Comparison of ENCODE assay signal across 16 mouse cellular contexts in the genomic region with DNA sequence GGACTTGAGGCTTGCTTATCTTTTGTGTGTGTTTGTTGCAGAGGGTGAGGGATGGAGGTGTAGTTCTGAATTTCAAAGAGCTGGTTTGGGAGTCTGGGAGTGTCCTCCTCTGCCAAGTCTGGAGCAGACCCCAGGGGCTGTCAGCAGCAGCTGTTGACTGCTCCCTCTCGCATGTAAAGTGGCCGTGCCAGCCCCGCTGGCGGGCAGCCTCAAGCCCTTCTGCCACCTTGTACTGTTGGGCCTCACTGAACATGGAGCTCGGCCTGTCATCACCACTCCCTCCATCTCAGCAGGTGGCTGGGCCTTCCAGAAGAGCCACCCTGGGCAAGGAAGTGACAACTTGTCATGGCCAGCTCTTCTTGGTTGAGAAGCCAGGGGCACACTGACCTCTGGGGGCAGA.
DNase-seq lines count a peak whose midpoint lies in the region; ATAC-seq and TF ChIP-seq lines count a peak whose summit lies in the region.
"Had no signal": no experiment of that assay in that cellular context is flagged by ENCODE, and none has a peak within 500 bp of the region (broad histone marks: within the 10 kb centered on the region; RNA-seq: fewer than 3 reads in every experiment).

No protein-coding gene starts in this region.

- no peak for DNase-seq in forebrain, embryonic 10.5 days (ENCODE audit: extremely low spot score, low spot score)
- no peak for DNase-seq in hindbrain, embryonic 10.5 days (ENCODE audit: low spot score)
- DNase-seq in hindbrain, embryonic 11.5 days (ENCODE audit: low spot score): no peak
- peak; percentile 87 for DNase-seq in brain, embryonic 14.5 days (ENCODE audit: low read depth)
- no peak for DNase-seq in MN1 (ENCODE audit: low spot score)
- DNase-seq: B cell, adult 2 months; cerebellum, postnatal 36 days had no signal

- ATAC-seq in forebrain, embryonic 13.5 days: peak; percentile 84
- no peak for ATAC-seq in hindbrain, embryonic 11.5 days (ENCODE audit: low FRiP score)
- ATAC-seq in hindbrain, embryonic 16.5 days: peak; percentile 89
- ATAC-seq in kidney, embryonic 16.5 days (ENCODE audit: low FRiP score, low TSS enrichment): no peak

- H3K9ac ChIP-seq in forebrain, embryonic 13.5 days: no peak overlapping the region
- H3K9ac ChIP-seq in hindbrain, embryonic 11.5 days (ENCODE audit: low read depth, low read length): no peak overlapping the region
- H3K9ac ChIP-seq in hindbrain, embryonic 16.5 days (ENCODE audit: low read depth, low read length): no peak overlapping the region
- no peak overlapping the region for H3K9ac ChIP-seq in kidney, embryonic 16.5 days (replicated peaks; ENCODE audit: low read length)
- H3K9ac ChIP-seq: embryonic facial prominence, embryonic 15.5 days; liver, embryonic 14.5 days had no signal

- peaks cover 7% of the 10 kb centered on the region for H3K36me3 ChIP-seq in forebrain, embryonic 13.5 days (ENCODE audit: poor library complexity, severe bottlenecking)
- no peaks in the 10 kb centered on the region for H3K36me3 ChIP-seq in forebrain, embryonic 10.5 days (replicated peaks)
- no peaks in the 10 kb centered on the region for H3K36me3 ChIP-seq in hindbrain, embryonic 10.5 days
- no peaks in the 10 kb centered on the region for H3K36me3 ChIP-seq in hindbrain, embryonic 11.5 days (ENCODE audit: control insufficient read depth, insufficient read depth, low read length)
- H3K36me3 ChIP-seq in hindbrain, embryonic 16.5 days (ENCODE audit: control insufficient read depth, insufficient read depth, low read length): no peaks in the 10 kb centered on the region
- no peaks in the 10 kb centered on the region for H3K36me3 ChIP-seq in kidney, embryonic 16.5 days (ENCODE audit: insufficient read depth, low read length)
- H3K36me3 ChIP-seq: embryonic facial prominence, embryonic 15.5 days; G1E had no signal

- H3K4me2 ChIP-seq in forebrain, embryonic 13.5 days: no peak overlapping the region
- no peak overlapping the region for H3K4me2 ChIP-seq in hindbrain, embryonic 11.5 days (replicated peaks; ENCODE audit: low read depth, low read length)
- no peak overlapping the region for H3K4me2 ChIP-seq in hindbrain, embryonic 16.5 days (ENCODE audit: low read length)
- H3K4me2 ChIP-seq in kidney, embryonic 16.5 days (replicated peaks; ENCODE audit: low read depth, low read length): no peak overlapping the region
- H3K4me2 ChIP-seq: embryonic facial prominence, embryonic 15.5 days had no signal

- no peaks in the 10 kb centered on the region for H3K9me3 ChIP-seq in forebrain, embryonic 13.5 days (replicated peaks)
- no peaks in the 10 kb centered on the region for H3K9me3 ChIP-seq in forebrain, embryonic 10.5 days
- no peaks in the 10 kb centered on the region for H3K9me3 ChIP-seq in hindbrain, embryonic 10.5 days
- no peaks in the 10 kb centered on the region for H3K9me3 ChIP-seq in hindbrain, embryonic 11.5 days (ENCODE audit: control insufficient read depth, low read length)
- no peaks in the 10 kb centered on the region for H3K9me3 ChIP-seq in hindbrain, embryonic 16.5 days (ENCODE audit: control insufficient read depth, low read length)
- H3K9me3 ChIP-seq in kidney, embryonic 16.5 days (ENCODE audit: low read length): no peaks in the 10 kb centered on the region
- H3K9me3 ChIP-seq: embryonic facial prominence, embryonic 15.5 days had no signal

- no peak for TF ChIP-seq CTCF in brain, embryonic 14.5 days (IDR thresholded peaks at IDR 0.05; ENCODE audit: borderline replicate concordance, extremely low read depth, insufficient read depth, insufficient read length)

- no peak for TF ChIP-seq POLR2A in brain, embryonic 14.5 days (IDR thresholded peaks at IDR 0.05; ENCODE audit: borderline replicate concordance, extremely low read depth, insufficient read depth, insufficient read length, poor library complexity, severe bottlenecking)

- peaks cover 17% of the 10 kb centered on the region for H3K4me1 ChIP-seq in forebrain, embryonic 13.5 days
- H3K4me1 ChIP-seq in forebrain, embryonic 10.5 days: 0 out of 2 replicates have a peak, but pooled peaks cover 8% of the 10 kb centered on the region
- H3K4me1 ChIP-seq in hindbrain, embryonic 10.5 days (replicated peaks): peaks cover 19% of the 10 kb centered on the region
- H3K4me1 ChIP-seq in hindbrain, embryonic 11.5 days (replicated peaks; ENCODE audit: control insufficient read depth, insufficient read depth, low read length): no peaks in the 10 kb centered on the region
- peaks cover 19% of the 10 kb centered on the region for H3K4me1 ChIP-seq in hindbrain, embryonic 16.5 days (ENCODE audit: control insufficient read depth, insufficient read depth, low read depth, low read length)
- H3K4me1 ChIP-seq in kidney, embryonic 16.5 days (ENCODE audit: insufficient read depth, low read length): no peaks in the 10 kb centered on the region
- H3K4me1 ChIP-seq: embryonic facial prominence, embryonic 15.5 days had no signal

- WGBS in forebrain, embryonic 13.5 days: 64% methylated on average over 5 of the region's 5 CpGs
- WGBS in forebrain, embryonic 10.5 days: 90% methylated on average over 5 of the region's 5 CpGs
- 56% methylated on average over 5 of the region's 5 CpGs for WGBS in hindbrain, embryonic 10.5 days
- WGBS in hindbrain, embryonic 11.5 days: 50% methylated on average over 5 of the region's 5 CpGs
- 30% methylated on average over 3 of the region's 5 CpGs for whole genome bisulfite sequencing in hindbrain, embryonic 16.5 days
- 84% methylated on average over 5 of the region's 5 CpGs for WGBS in kidney, embryonic 16.5 days

- H3K27me3 ChIP-seq in forebrain, embryonic 13.5 days: no peaks in the 10 kb centered on the region
- no peaks in the 10 kb centered on the region for H3K27me3 ChIP-seq in forebrain, embryonic 10.5 days (ENCODE audit: poor library complexity, severe bottlenecking)
- H3K27me3 ChIP-seq in hindbrain, embryonic 10.5 days (ENCODE audit: insufficient read depth, poor library complexity, severe bottlenecking): no peaks in the 10 kb centered on the region
- H3K27me3 ChIP-seq in hindbrain, embryonic 11.5 days (ENCODE audit: control insufficient read depth, insufficient read depth, low read length): no peaks in the 10 kb centered on the region
- no peaks in the 10 kb centered on the region for H3K27me3 ChIP-seq in hindbrain, embryonic 16.5 days (replicated peaks; ENCODE audit: control insufficient read depth, insufficient read depth, low read length)
- no peaks in the 10 kb centered on the region for H3K27me3 ChIP-seq in kidney, embryonic 16.5 days (ENCODE audit: insufficient read depth, low read length)
- H3K27me3 ChIP-seq: embryonic facial prominence, embryonic 15.5 days had no signal

- H3K4me3 ChIP-seq in forebrain, embryonic 13.5 days: no peak overlapping the region
- no peak overlapping the region for H3K4me3 ChIP-seq in forebrain, embryonic 10.5 days
- no peak overlapping the region for H3K4me3 ChIP-seq in hindbrain, embryonic 10.5 days
- no peak overlapping the region for H3K4me3 ChIP-seq in hindbrain, embryonic 11.5 days (ENCODE audit: low read depth, low read length)
- no peak overlapping the region for H3K4me3 ChIP-seq in hindbrain, embryonic 16.5 days (ENCODE audit: low read length)
- H3K4me3 ChIP-seq in kidney, embryonic 16.5 days (ENCODE audit: low read length): no peak overlapping the region
- H3K4me3 ChIP-seq: embryonic facial prominence, embryonic 15.5 days; myocyte had no signal

- H3K27ac ChIP-seq in forebrain, embryonic 13.5 days: no peak overlapping the region
- no peak overlapping the region for H3K27ac ChIP-seq in forebrain, embryonic 10.5 days
- H3K27ac ChIP-seq in hindbrain, embryonic 10.5 days: 0 out of 2 replicates have a peak overlapping the region, but pooled peaks have one; percentile 53
- H3K27ac ChIP-seq in hindbrain, embryonic 11.5 days (ENCODE audit: low read depth, low read length): no peak overlapping the region
- peak overlapping the region; percentile 29; the same call in 1 of the 2 replicates for H3K27ac ChIP-seq in hindbrain, embryonic 16.5 days (ENCODE audit: low read depth, low read length)
- H3K27ac ChIP-seq in kidney, embryonic 16.5 days (ENCODE audit: low read length): no peak overlapping the region
- H3K27ac ChIP-seq: embryonic facial prominence, embryonic 15.5 days; kidney, postnatal 0 days; liver, embryonic 14.5 days; macrophage had no signal

Comparison
In these comparisons a context has a peak if more than half of its experiments do, and no peak if none do; other contexts are left out.
1. ATAC-seq: peak in forebrain, embryonic 13.5 days (single experiment) and hindbrain, embryonic 16.5 days (single experiment); none in hindbrain, embryonic 11.5 days (single experiment) and kidney, embryonic 16.5 days (single experiment).
2. H3K27ac ChIP-seq: peak in hindbrain, embryonic 10.5 days (single experiment) and hindbrain, embryonic 16.5 days (single experiment); none in forebrain, embryonic 13.5 days (single experiment), forebrain, embryonic 10.5 days (single experiment), hindbrain, embryonic 11.5 days (single experiment) and kidney, embryonic 16.5 days (single experiment).